Mouse (Mus musculus) erythroblast, embryonic 14.5 days (primary cell): ENCODE data around the gene Rasip1. TPM values are rescaled to one million over a fixed set of nuclear protein-coding genes. Genes with fewer than 3 reads are reported as not detected.
"Not testable (repeated sequence)": the region's sequence is repeated elsewhere in the genome, so short reads cannot be mapped to it uniquely, and the experiment has no call there.

ENCODE experiments used
- H3K27me3 ChIP-seq: 2 replicates; pipeline ENCODE4 v1.6.1; 2012; ENCODE audit warnings: inconsistent platforms; ENCODE audit not compliant: control insufficient read depth
- H3K36me3 ChIP-seq: 2 replicates; pipeline ENCODE4 v1.6.1; 2012; ENCODE audit warnings: mild to moderate bottlenecking, inconsistent platforms; ENCODE audit not compliant: control insufficient read depth
- H3K4me1 ChIP-seq: 2 replicates; pipeline ENCODE4 v1.6.1; 2012; ENCODE audit warnings: inconsistent platforms; ENCODE audit not compliant: control insufficient read depth
- H3K4me3 ChIP-seq: replicated peaks from 2 replicates; pipeline ENCODE3; 2012; ENCODE audit warnings: moderate library complexity, mild to moderate bottlenecking, inconsistent platforms
- H3K9me3 ChIP-seq: 2 replicates; pipeline ENCODE4 v1.6.1; 2012; ENCODE audit warnings: low read length, inconsistent platforms, mixed read lengths; ENCODE audit not compliant: control insufficient read depth
- GATA1 ChIP-seq: IDR thresholded peaks from 2 replicates; pipeline ENCODE4 v1.6.1; 2012; ENCODE audit warnings: low read length, inconsistent platforms, mixed read lengths
- TAL1 ChIP-seq: IDR thresholded peaks from 3 replicates; pipeline ENCODE4 v1.6.1; 2012; ENCODE audit warnings: low read length, inconsistent platforms, mixed read lengths
- polyA plus RNA-seq: library from polyadenylated mRNA; stranded (reverse); fragments of >175 nt; gene quantifications from 2 replicates; pipeline ENCODE4 v1.2.3, GENCODE M21; 2012

Rasip1 gene
- polyA plus RNA-seq, 1 experiment = 0.04 TPM

DNA sequence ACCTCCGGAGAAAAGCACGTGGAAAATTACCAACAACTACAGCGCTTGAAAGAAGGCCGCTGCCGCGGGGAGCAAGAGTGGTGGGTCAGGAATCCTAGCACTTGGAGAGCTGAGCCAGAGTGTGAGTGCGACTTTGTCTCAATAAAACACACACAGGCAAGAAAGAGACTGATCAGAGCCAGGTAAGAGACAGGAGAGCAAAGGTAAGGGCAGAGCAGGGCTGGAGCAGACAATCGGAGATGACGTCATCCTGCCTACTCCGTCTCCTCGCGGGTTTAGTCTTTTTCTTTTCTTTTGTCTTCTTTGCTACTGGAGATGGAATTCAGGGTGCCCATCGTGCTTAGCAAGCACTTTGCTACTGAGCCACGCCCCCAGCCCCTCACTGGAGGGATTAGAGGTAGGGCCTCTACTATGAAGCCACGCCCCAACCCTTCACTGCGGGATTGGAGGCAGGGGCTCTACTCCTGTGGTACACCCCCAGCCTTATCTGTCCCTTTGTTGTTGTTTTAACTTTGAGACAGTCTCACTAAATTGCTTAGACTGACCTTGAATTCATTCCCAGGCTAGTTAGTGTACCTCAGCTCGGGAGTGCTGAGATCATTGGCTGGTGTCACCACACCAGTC lies 27.2 kb downstream of the Rasip1 start:
- no peak overlapping the region for H3K4me3 ChIP-seq
- no peaks in the 10 kb centered on the region for H3K9me3 ChIP-seq
- H3K27me3 ChIP-seq = no peaks in the 10 kb centered on the region
- TF ChIP-seq GATA1 (no peak), TAL1 (no peak)
- H3K36me3 ChIP-seq = no peaks in the 10 kb centered on the region
- peaks cover 5% of the 10 kb centered on the region for H3K4me1 ChIP-seq

- Histone ChIP-seq H3K4me3 (no peak overlapping the region), H3K9me3 (no peaks in the 10 kb centered on the region), H3K27me3 (peaks cover 4% of the 10 kb centered on the region; the same call in 1 of the 2 replicates), H3K4me1 (no peaks in the 10 kb centered on the region), H3K36me3 (no peaks in the 10 kb centered on the region)
- TF ChIP-seq TAL1 (no peak), GATA1 (no peak)
Measured at GRCm38 (mm10) chr7:45660746-45661478, 33.6 kb downstream of the Rasip1 start.

- not testable (repeated sequence) for H3K36me3 ChIP-seq, H3K4me3 ChIP-seq, H3K4me1 ChIP-seq, H3K9me3 ChIP-seq, H3K27me3 ChIP-seq
Measured at GRCm38 (mm10) chr7:45661702-45662101, 34.4 kb downstream of the Rasip1 start.

- Histone ChIP-seq H3K27me3 (peaks cover 4% of the 10 kb centered on the region; the same call in 1 of the 2 replicates), H3K36me3 (no peaks in the 10 kb centered on the region), H3K4me3 (no peak overlapping the region), H3K9me3 (peaks cover 6% of the 10 kb centered on the region), H3K4me1 (no peaks in the 10 kb centered on the region)
- TF ChIP-seq GATA1 (no peak), TAL1 (no peak)
Measured at GRCm38 (mm10) chr7:45665303-45666138, 38.2 kb downstream of the Rasip1 start.

GRCm38 (mm10) chr7:45666161-45666560 lies 38.9 kb downstream of the Rasip1 start, which contains the start of gene Fut2:
Gene Fut2 (minus strand): TSS chr7:45666394.
- H3K4me3 ChIP-seq = no peak within 1 kb of the TSS
- peaks cover 6% of the 10 kb centered on the region for H3K9me3 ChIP-seq
- no peaks in the 10 kb centered on the region for H3K36me3 ChIP-seq

DNA sequence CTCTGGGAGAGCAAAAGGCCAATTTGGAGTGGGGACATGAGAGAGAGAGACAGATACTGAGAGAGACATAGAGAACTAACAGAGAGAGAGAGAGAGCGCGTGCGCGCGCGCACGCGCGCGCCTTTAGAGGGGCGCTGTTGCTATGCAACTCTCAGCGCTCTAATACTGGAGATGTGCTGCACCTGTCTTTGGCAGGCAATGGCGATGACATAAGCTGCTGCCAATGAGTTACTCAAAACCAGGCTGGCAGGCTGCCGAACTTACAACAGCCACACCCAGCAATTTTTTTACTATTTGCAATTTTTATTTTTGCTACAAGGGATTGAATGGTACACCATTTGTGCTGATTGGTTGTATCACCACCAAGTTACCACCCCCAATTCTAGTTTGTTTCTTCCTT lies 40.5 kb downstream of the Rasip1 start:
- TF ChIP-seq GATA1 (no peak), TAL1 (no peak)
- H3K4me3 ChIP-seq = no peak overlapping the region
- H3K27me3 ChIP-seq = peaks cover 4% of the 10 kb centered on the region; the same call in 1 of the 2 replicates
- H3K4me1 ChIP-seq = no peaks in the 10 kb centered on the region
- H3K9me3 ChIP-seq = peaks cover 6% of the 10 kb centered on the region
- H3K36me3 ChIP-seq = no peaks in the 10 kb centered on the region

More at GRCm38 (mm10) chr7:45666161-45666560, 38.9 kb downstream of the Rasip1 start, which contains the start of gene Fut2:
- no peak for TF ChIP-seq TAL1
- TF ChIP-seq GATA1 = no peak
- no peaks in the 10 kb centered on the region for H3K4me1 ChIP-seq
- H3K27me3 ChIP-seq = peaks cover 4% of the 10 kb centered on the region; the same call in 1 of the 2 replicates

GRCm38 (mm10) chr7:45668921-45669320 lies 41.6 kb downstream of the Rasip1 start:
- Histone ChIP-seq H3K27me3 (peaks cover 4% of the 10 kb centered on the region; the same call in 1 of the 2 replicates), H3K36me3 (no peaks in the 10 kb centered on the region), H3K9me3 (peaks cover 6% of the 10 kb centered on the region), H3K4me1 (no peaks in the 10 kb centered on the region), H3K4me3 (no peak overlapping the region)
- TF ChIP-seq GATA1 = no peak
- no peak for TF ChIP-seq TAL1

DNA sequence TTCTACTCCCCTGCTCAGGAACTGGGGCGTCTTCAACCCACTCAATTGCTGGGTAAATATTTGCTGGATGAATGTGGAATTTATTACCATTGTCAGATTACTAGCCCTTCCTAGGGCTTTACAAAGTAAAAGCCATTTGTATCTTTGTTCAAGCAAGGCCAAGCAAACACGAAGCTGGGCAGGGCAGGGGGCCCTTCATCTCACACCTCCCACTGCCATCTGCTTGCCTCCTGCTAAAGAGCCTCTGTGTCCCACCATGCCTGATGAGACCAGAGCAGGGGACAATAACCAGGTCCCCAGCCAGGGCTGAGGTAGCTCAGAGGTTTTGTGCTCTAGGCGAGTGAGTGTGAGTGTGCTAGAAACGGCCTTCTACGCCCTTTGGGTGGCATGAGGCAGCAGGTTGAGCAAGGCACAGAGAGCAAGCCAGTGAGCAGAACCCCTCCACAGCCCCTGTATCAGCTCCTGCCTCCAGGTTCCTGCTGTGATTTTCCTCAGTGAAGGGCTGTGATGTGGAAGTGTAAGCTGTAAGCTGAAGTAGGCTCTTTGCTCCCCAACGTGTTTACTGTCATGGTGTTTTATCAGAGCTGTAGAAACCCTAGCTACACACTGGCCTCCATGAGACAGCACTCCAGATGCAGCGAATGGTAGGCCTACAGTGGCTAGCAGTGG lies 50.5 kb downstream of the Rasip1 start:
- no peak overlapping the region for H3K4me3 ChIP-seq
- H3K36me3 ChIP-seq = no peaks in the 10 kb centered on the region
- H3K4me1 ChIP-seq = peaks cover 8% of the 10 kb centered on the region
- no peaks in the 10 kb centered on the region for H3K27me3 ChIP-seq
- TF ChIP-seq GATA1 = no peak
- no peak for TF ChIP-seq TAL1
- no peaks in the 10 kb centered on the region for H3K9me3 ChIP-seq

DNA sequence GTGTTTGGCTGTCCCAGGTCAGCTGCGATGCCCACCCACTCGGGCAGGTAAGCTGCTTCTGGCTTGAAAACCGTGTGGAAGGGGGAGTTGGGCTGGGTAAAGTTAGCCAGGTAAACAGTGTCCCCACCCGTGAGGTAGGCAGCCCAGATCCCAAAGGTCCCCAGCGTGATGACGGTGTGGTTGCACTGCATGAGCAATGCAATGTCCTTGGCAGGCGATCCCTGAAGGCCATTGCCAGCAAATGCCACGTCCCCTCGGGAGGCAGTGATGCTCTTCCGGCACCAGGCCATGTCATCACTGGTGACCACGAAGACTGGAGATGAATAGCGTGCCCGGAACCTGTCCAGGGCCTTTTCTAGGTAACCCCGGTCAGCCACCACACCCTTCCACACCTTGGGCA lies 51.2 kb downstream of the Rasip1 start:
- no peak for TF ChIP-seq TAL1
- TF ChIP-seq GATA1 = no peak
- Histone ChIP-seq H3K4me3 (no peak overlapping the region), H3K9me3 (no peaks in the 10 kb centered on the region), H3K27me3 (no peaks in the 10 kb centered on the region), H3K36me3 (no peaks in the 10 kb centered on the region), H3K4me1 (peaks cover 10% of the 10 kb centered on the region)
